Mouse (Mus musculus): ENCODE measurements around the gene Amtn. TPM values are rescaled to one million over a fixed set of nuclear protein-coding genes. Genes with fewer than 3 reads are reported as not detected.
"Not testable (repeated sequence)": the region's sequence is repeated elsewhere in the genome, so short reads cannot be mapped to it uniquely, and the experiment has no call there.

Gene Amtn
- not detected in 2 replicates for polyA plus RNA-seq (2015; fragmentation: Nextera tagmentation; extraction: Ambion mirVana)

GRCm38 (mm10) chr5:88375808-88376207 lies at the start of gene Amtn:
Amtn (plus strand) TSS chr5:88376108.
- H3K27me3 ChIP-seq (ENCODE audit: control insufficient read depth, insufficient read depth, low read length) = no peaks in the 10 kb centered on the region
- 72% methylated on average over 4 of the region's 4 CpGs for WGBS
- H3K36me3 ChIP-seq (ENCODE audit: control insufficient read depth, insufficient read depth, low read length) = no peaks in the 10 kb centered on the region
- no peak within 1 kb of the TSS for H3K4me2 ChIP-seq (replicated peaks; ENCODE audit: low read depth)
- H3K9ac ChIP-seq (ENCODE audit: low read length) = no peak within 1 kb of the TSS
- no peak within 1 kb of the TSS for H3K4me3 ChIP-seq (ENCODE audit: low read depth, low read length)
- TF ChIP-seq EP300 (optimal IDR thresholded peaks at IDR 0.05) (no peak), CTCF (IDR thresholded peaks at IDR 0.05; ENCODE audit: low read depth) (no peak)
- H3K4me1 ChIP-seq (replicated peaks; ENCODE audit: control insufficient read depth, insufficient read depth) = no peaks in the 10 kb centered on the region
- H3K27ac ChIP-seq (replicated peaks) = no peak within 1 kb of the TSS
- no peak for ATAC-seq (ENCODE audit: low FRiP score, low TSS enrichment)
- DNase-seq (ENCODE audit: low spot score) = no peak
- H3K9me3 ChIP-seq (ENCODE audit: control insufficient read depth, low read length) = no peaks in the 10 kb centered on the region

DNA sequence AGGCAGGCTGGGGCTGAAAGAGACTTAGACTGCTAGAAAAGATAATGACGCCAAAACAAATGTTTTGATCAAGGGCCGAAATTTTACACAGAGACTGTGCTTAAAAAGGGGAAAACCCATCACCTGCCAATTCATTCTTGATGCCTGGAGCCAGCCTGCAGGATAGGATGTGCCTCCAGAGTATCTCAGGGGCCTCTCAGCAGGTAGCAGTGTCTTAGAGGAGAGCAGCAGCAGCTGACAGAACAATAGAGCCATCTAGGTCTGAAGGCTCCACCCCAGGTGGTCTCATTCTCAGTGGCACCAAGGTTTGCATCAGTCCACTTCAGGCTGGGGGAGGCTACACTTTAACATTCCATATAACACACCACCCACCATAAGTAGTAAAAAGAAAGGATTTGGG lies 27.4 kb upstream of the Amtn start:
- not testable (repeated sequence) for H3K4me1 ChIP-seq (replicated peaks; ENCODE audit: control insufficient read depth, insufficient read depth); H3K27me3 ChIP-seq (ENCODE audit: control insufficient read depth, insufficient read depth, low read length); DNase-seq (ENCODE audit: low spot score); H3K27ac ChIP-seq (replicated peaks); H3K4me2 ChIP-seq (replicated peaks; ENCODE audit: low read depth); H3K9me3 ChIP-seq (ENCODE audit: control insufficient read depth, low read length); ATAC-seq (ENCODE audit: low FRiP score, low TSS enrichment); H3K36me3 ChIP-seq (ENCODE audit: control insufficient read depth, insufficient read depth, low read length); H3K4me3 ChIP-seq (ENCODE audit: low read depth, low read length); H3K9ac ChIP-seq (ENCODE audit: low read length)
- WGBS = 49% methylated on average over 2 of the region's 2 CpGs

DNA sequence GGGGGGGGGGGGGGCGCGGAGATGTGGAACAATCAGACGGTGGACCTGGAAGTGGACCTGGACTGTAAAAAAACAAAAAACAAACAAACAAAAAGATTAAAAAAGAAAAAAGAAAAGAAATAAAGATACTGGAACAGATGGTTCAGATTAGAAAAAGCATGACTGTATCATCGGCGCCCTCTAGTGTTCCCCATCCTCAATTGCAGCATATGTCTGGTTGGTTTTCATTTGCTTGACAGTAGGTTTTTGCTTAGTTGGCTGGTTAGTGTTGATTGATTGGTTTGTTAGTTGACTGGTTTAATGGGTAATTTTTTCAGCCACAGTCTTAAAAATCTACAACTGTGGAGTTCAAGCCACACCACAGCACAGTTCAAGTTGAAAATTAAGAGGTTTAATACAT lies 11.1 kb upstream of the Amtn start:
- TF ChIP-seq EP300 (optimal IDR thresholded peaks at IDR 0.05) (no peak), CTCF (IDR thresholded peaks at IDR 0.05; ENCODE audit: low read depth) (peak; percentile 78)
- WGBS = 10% methylated on average over 5 of the region's 5 CpGs
- Histone ChIP-seq H3K4me2 (replicated peaks; ENCODE audit: low read depth) (no peak overlapping the region), H3K27me3 (ENCODE audit: control insufficient read depth, insufficient read depth, low read length) (no peaks in the 10 kb centered on the region), H3K4me3 (ENCODE audit: low read depth, low read length) (no peak overlapping the region), H3K4me1 (replicated peaks; ENCODE audit: control insufficient read depth, insufficient read depth) (no peaks in the 10 kb centered on the region), H3K36me3 (ENCODE audit: control insufficient read depth, insufficient read depth, low read length) (no peaks in the 10 kb centered on the region), H3K9ac (ENCODE audit: low read length) (no peak overlapping the region), H3K9me3 (ENCODE audit: control insufficient read depth, low read length) (no peaks in the 10 kb centered on the region), H3K27ac (replicated peaks) (no peak overlapping the region)
- ATAC-seq (ENCODE audit: low FRiP score, low TSS enrichment) (no peak), DNase-seq (ENCODE audit: low spot score) (peak; percentile 30)

DNA sequence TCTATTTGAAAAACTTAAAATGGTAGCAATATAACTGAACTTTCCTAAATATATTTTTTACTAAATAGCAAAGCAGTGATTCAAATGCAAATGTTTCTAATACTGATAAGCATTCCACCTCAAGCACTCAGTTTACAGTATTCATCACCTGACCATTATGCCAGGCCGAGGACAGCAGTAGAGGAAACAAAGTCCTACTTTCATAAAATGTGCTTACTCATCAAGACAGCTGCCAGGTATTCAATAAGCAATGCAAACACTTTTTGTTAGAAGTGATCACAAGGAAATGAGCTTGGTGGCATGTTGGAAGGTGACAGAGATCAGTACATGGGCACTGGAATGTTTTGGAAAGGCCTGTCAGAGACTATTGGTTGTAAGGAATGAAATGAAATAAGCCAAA lies 9.0 kb upstream of the Amtn start:
- H3K4me2 ChIP-seq (replicated peaks; ENCODE audit: low read depth) = no peak overlapping the region
- DNase-seq (ENCODE audit: low spot score) (no peak), ATAC-seq (ENCODE audit: low FRiP score, low TSS enrichment) (no peak)
- no peaks in the 10 kb centered on the region for H3K27me3 ChIP-seq (ENCODE audit: control insufficient read depth, insufficient read depth, low read length)
- 54% methylated on average over 1 of the region's 1 CpGs for WGBS
- H3K9ac ChIP-seq (ENCODE audit: low read length) = no peak overlapping the region
- H3K4me3 ChIP-seq (ENCODE audit: low read depth, low read length) = no peak overlapping the region
- no peaks in the 10 kb centered on the region for H3K9me3 ChIP-seq (ENCODE audit: control insufficient read depth, low read length)
- no peaks in the 10 kb centered on the region for H3K36me3 ChIP-seq (ENCODE audit: control insufficient read depth, insufficient read depth, low read length)
- H3K4me1 ChIP-seq (replicated peaks; ENCODE audit: control insufficient read depth, insufficient read depth) = no peaks in the 10 kb centered on the region
- TF ChIP-seq EP300 (optimal IDR thresholded peaks at IDR 0.05) (no peak), CTCF (IDR thresholded peaks at IDR 0.05; ENCODE audit: low read depth) (no peak)
- H3K27ac ChIP-seq (replicated peaks) = no peak overlapping the region

DNA sequence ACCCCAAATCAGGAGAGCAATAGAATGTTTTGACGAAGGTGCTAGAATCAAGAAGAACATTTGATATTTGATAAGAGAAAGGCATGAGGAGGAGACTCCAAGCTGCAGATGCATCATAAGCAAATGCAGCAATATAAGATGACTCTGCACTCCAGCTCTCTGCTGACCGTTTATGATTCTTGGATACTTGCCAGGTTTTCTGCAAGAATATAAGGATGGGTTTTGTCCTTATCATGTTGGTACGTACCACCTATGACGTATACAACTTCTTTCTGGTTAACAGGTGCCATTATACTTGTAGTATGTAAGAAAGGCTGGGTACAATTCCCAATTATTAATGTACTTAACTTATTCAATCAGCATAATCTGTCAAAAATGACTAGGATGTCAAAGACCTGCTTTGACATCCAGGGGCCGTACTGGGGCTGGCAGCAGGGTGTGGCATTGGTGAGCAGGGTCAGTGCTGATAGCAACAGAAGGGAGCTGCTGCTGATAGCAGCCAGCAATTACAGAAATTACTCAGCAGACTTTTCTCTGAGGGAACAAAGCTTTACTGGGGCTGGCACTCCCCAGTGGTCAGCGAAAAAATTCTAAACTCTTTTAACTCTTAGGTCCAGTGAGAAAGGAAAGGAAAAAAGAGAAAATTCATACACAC lies 5.2 kb upstream of the Amtn start:
- no peak overlapping the region for H3K4me3 ChIP-seq (ENCODE audit: low read depth, low read length)
- no peaks in the 10 kb centered on the region for H3K4me1 ChIP-seq (replicated peaks; ENCODE audit: control insufficient read depth, insufficient read depth)
- H3K9ac ChIP-seq (ENCODE audit: low read length) = no peak overlapping the region
- DNase-seq (ENCODE audit: low spot score) (no peak), ATAC-seq (ENCODE audit: low FRiP score, low TSS enrichment) (no peak)
- H3K27me3 ChIP-seq (ENCODE audit: control insufficient read depth, insufficient read depth, low read length) = no peaks in the 10 kb centered on the region
- WGBS = 46% methylated on average over 6 of the region's 6 CpGs
- H3K27ac ChIP-seq (replicated peaks) = no peak overlapping the region
- TF ChIP-seq CTCF (IDR thresholded peaks at IDR 0.05; ENCODE audit: low read depth) = no peak
- TF ChIP-seq EP300 (optimal IDR thresholded peaks at IDR 0.05) = no peak
- no peaks in the 10 kb centered on the region for H3K9me3 ChIP-seq (ENCODE audit: control insufficient read depth, low read length)
- H3K4me2 ChIP-seq (replicated peaks; ENCODE audit: low read depth) = no peak overlapping the region
- H3K36me3 ChIP-seq (ENCODE audit: control insufficient read depth, insufficient read depth, low read length) = no peaks in the 10 kb centered on the region

DNA sequence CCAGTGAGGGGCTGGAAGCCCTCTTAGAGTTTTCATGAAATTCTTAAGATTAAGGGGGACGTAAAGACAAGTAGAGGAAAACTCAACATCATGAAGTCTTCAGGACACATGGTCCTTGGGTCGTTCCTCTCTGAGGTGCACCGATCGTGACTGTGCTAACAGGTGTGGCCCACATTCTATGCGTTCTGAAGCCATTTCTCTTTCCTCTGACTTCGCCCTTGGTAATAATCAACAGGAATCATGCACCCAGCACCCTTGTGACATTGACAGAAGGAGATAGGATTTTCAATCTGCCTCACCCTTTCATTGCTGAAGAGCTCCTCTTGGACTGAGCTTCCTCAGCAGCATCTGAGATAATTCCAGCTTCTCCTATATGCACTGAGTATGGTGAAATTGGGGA lies 3.3 kb upstream of the Amtn start:
- Histone ChIP-seq H3K4me2 (replicated peaks; ENCODE audit: low read depth) (no peak overlapping the region), H3K9me3 (ENCODE audit: control insufficient read depth, low read length) (no peaks in the 10 kb centered on the region), H3K9ac (ENCODE audit: low read length) (no peak overlapping the region), H3K4me1 (replicated peaks; ENCODE audit: control insufficient read depth, insufficient read depth) (no peaks in the 10 kb centered on the region), H3K4me3 (ENCODE audit: low read depth, low read length) (no peak overlapping the region), H3K36me3 (ENCODE audit: control insufficient read depth, insufficient read depth, low read length) (no peaks in the 10 kb centered on the region), H3K27ac (replicated peaks) (no peak overlapping the region), H3K27me3 (ENCODE audit: control insufficient read depth, insufficient read depth, low read length) (no peaks in the 10 kb centered on the region)
- no peak for DNase-seq (ENCODE audit: low spot score)
- WGBS = 64% methylated on average over 6 of the region's 6 CpGs
- no peak for ATAC-seq (ENCODE audit: low FRiP score, low TSS enrichment)
- no peak for TF ChIP-seq EP300 (optimal IDR thresholded peaks at IDR 0.05)
- no peak for TF ChIP-seq CTCF (IDR thresholded peaks at IDR 0.05; ENCODE audit: low read depth)

Measured in stomach, postnatal 0 days (tissue).